Mouse (Mus musculus) heart, embryonic 15.5 days (tissue): Measurements from ENCODE around the gene Glis3. TPM values are rescaled to one million over a fixed set of nuclear protein-coding genes. Genes with fewer than 3 reads are reported as not detected.

Source experiments
- ATAC-seq: fragments of 200-750 bp; cut with Nextera tagmentation; replicated peaks from 2 replicates; pipeline ENCODE4 v1.8.0; 2017; ENCODE audit warnings: low read depth, moderate TSS enrichment; ENCODE audit not compliant: insufficient number of reproducible peaks, insufficient read depth, low FRiP score
- H3K27ac ChIP-seq: fragments of 300-500 bp; sonication (generic); 2 replicates; pipeline ENCODE4 v1.5.1; 2015; ENCODE audit warnings: mild to moderate bottlenecking, inconsistent platforms
- H3K27me3 ChIP-seq: fragments of 300-500 bp; sonication (generic); 2 replicates; pipeline ENCODE4 v1.6.1; 2015; ENCODE audit warnings: inconsistent platforms
- H3K36me3 ChIP-seq: fragments of 300-500 bp; sonication (generic); 2 replicates; pipeline ENCODE4 v1.6.1; 2015; ENCODE audit warnings: mild to moderate bottlenecking, inconsistent platforms
- H3K4me1 ChIP-seq: fragments of 300-500 bp; sonication (generic); replicated peaks from 2 replicates; pipeline ENCODE4 v1.6.1; 2015; ENCODE audit warnings: inconsistent platforms
- H3K4me2 ChIP-seq: fragments of 300-500 bp; sonication (generic); 2 replicates; pipeline ENCODE4 v1.6.1; 2015; ENCODE audit warnings: inconsistent platforms, mild to moderate bottlenecking, moderate library complexity
- H3K4me3 ChIP-seq: fragments of 300-500 bp; sonication (generic); 2 replicates; pipeline ENCODE4 v1.5.1; 2015; ENCODE audit warnings: mild to moderate bottlenecking, inconsistent platforms
- H3K9ac ChIP-seq: fragments of 300-500 bp; sonication (generic); 2 replicates; pipeline ENCODE4 v1.6.1; 2015; ENCODE audit warnings: mild to moderate bottlenecking, inconsistent platforms
- H3K9me3 ChIP-seq: fragments of 300-500 bp; sonication (generic); replicated peaks from 2 replicates; pipeline ENCODE4 v1.6.1; 2016; ENCODE audit warnings: inconsistent platforms
- WGBS: fragments of 180-500 bp; shearing (Covaris S2); methylation state at CpG from one replicate; pipeline ENCODE4 v1.1.7; 2015; ENCODE audit warnings: mixed read lengths; 5-methylcytosine and 5-hydroxymethylcytosine counted together
- polyA plus RNA-seq: library from polyadenylated mRNA; unstranded; fragments of >200 nt; fragmentation: Nextera tagmentation; extraction: Ambion mirVana; gene quantifications from 2 replicates; pipeline ENCODE4 v1.2.1, GENCODE M21; 2015

The Glis3 gene
- polyA plus RNA-seq, 1 experiment from 2014 or later, result 0.87 TPM

GRCm38 (mm10) chr19:28305510-28305909, 374.4 kb downstream of the Glis3 start:
- H3K27me3 ChIP-seq, result no peaks in the 10 kb centered on the region
- no peaks in the 10 kb centered on the region for H3K9me3 ChIP-seq
- no peak overlapping the region for H3K4me2 ChIP-seq
- no peaks in the 10 kb centered on the region for H3K4me1 ChIP-seq
- no peak overlapping the region for H3K4me3 ChIP-seq
- H3K27ac ChIP-seq, result no peak overlapping the region
- H3K9ac ChIP-seq, result no peak overlapping the region
- H3K36me3 ChIP-seq, result no peaks in the 10 kb centered on the region
- ATAC-seq, result no peak
- WGBS, result 57% methylated on average over 4 of the region's 4 CpGs

GRCm38 (mm10) chr19:28302831-28303242, 377.0 kb downstream of the Glis3 start:
- H3K27me3 ChIP-seq, result no peaks in the 10 kb centered on the region
- no peaks in the 10 kb centered on the region for H3K9me3 ChIP-seq
- no peak overlapping the region for H3K4me3 ChIP-seq
- H3K4me2 ChIP-seq, result no peak overlapping the region
- 57% methylated on average over 2 of the region's 2 CpGs for whole genome bisulfite sequencing
- no peak overlapping the region for H3K9ac ChIP-seq
- H3K4me1 ChIP-seq, result peaks cover 8% of the 10 kb centered on the region; the same call in 1 of the 2 replicates
- no peak overlapping the region for H3K27ac ChIP-seq
- no peaks in the 10 kb centered on the region for H3K36me3 ChIP-seq
- no peak for ATAC-seq

- no peak for ATAC-seq
- no peak overlapping the region for H3K9ac ChIP-seq
- 61% methylated on average over 8 of the region's 8 CpGs for WGBS
Measured at GRCm38 (mm10) chr19:28300226-28300625, 379.7 kb downstream of the Glis3 start.

GRCm38 (mm10) chr19:28299211-28299775, 380.6 kb downstream of the Glis3 start:
- Histone ChIP-seq H3K9me3 (no peaks in the 10 kb centered on the region), H3K4me2 (no peak overlapping the region), H3K27me3 (no peaks in the 10 kb centered on the region), H3K27ac (no peak overlapping the region), H3K36me3 (no peaks in the 10 kb centered on the region), H3K4me1 (peaks cover 8% of the 10 kb centered on the region; the same call in 1 of the 2 replicates), H3K4me3 (no peak overlapping the region), H3K9ac (no peak overlapping the region)
- no peak for ATAC-seq
- 38% methylated on average over 11 of the region's 11 CpGs for WGBS

More at GRCm38 (mm10) chr19:28300226-28300625, 379.7 kb downstream of the Glis3 start:
- H3K27ac ChIP-seq, result no peak overlapping the region
- H3K36me3 ChIP-seq, result no peaks in the 10 kb centered on the region
- no peaks in the 10 kb centered on the region for H3K27me3 ChIP-seq
- H3K4me1 ChIP-seq, result peaks cover 8% of the 10 kb centered on the region; the same call in 1 of the 2 replicates
- H3K9me3 ChIP-seq, result no peaks in the 10 kb centered on the region
- no peak overlapping the region for H3K4me2 ChIP-seq
- H3K4me3 ChIP-seq, result no peak overlapping the region

GRCm38 (mm10) chr19:28298669-28299068, 381.2 kb downstream of the Glis3 start:
- Histone ChIP-seq H3K27ac (no peak overlapping the region), H3K4me2 (no peak overlapping the region), H3K27me3 (no peaks in the 10 kb centered on the region), H3K36me3 (no peaks in the 10 kb centered on the region), H3K9me3 (no peaks in the 10 kb centered on the region), H3K4me3 (no peak overlapping the region), H3K4me1 (peaks cover 8% of the 10 kb centered on the region; the same call in 1 of the 2 replicates), H3K9ac (no peak overlapping the region)
- 71% methylated on average over 9 of the region's 9 CpGs for WGBS
- no peak for ATAC-seq

- H3K27ac ChIP-seq, result no peak overlapping the region
- no peaks in the 10 kb centered on the region for H3K36me3 ChIP-seq
- no peak overlapping the region for H3K4me2 ChIP-seq
- no peaks in the 10 kb centered on the region for H3K4me1 ChIP-seq
- ATAC-seq, result no peak
- no peaks in the 10 kb centered on the region for H3K27me3 ChIP-seq
- H3K9me3 ChIP-seq, result no peaks in the 10 kb centered on the region
- 55% methylated on average over 4 of the region's 4 CpGs for WGBS
- no peak overlapping the region for H3K9ac ChIP-seq
- H3K4me3 ChIP-seq, result no peak overlapping the region
Measured at GRCm38 (mm10) chr19:28291596-28291995, 388.3 kb downstream of the Glis3 start.

GRCm38 (mm10) chr19:28289457-28289856, 390.4 kb downstream of the Glis3 start:
- Histone ChIP-seq H3K9me3 (no peaks in the 10 kb centered on the region), H3K9ac (no peak overlapping the region), H3K27ac (no peak overlapping the region), H3K4me3 (no peak overlapping the region), H3K4me1 (no peaks in the 10 kb centered on the region), H3K36me3 (no peaks in the 10 kb centered on the region), H3K27me3 (no peaks in the 10 kb centered on the region), H3K4me2 (no peak overlapping the region)
- ATAC-seq, result no peak
- 70% methylated on average over 4 of the region's 4 CpGs for WGBS

GRCm38 (mm10) chr19:28287431-28287830, 392.4 kb downstream of the Glis3 start:
- Histone ChIP-seq H3K36me3 (no peaks in the 10 kb centered on the region), H3K4me1 (no peaks in the 10 kb centered on the region), H3K27ac (no peak overlapping the region), H3K4me3 (no peak overlapping the region), H3K27me3 (no peaks in the 10 kb centered on the region), H3K4me2 (no peak overlapping the region), H3K9me3 (no peaks in the 10 kb centered on the region), H3K9ac (no peak overlapping the region)
- WGBS, result 38% methylated on average over 2 of the region's 2 CpGs
- no peak for ATAC-seq

- H3K27ac ChIP-seq, result no peak overlapping the region
- H3K36me3 ChIP-seq, result no peaks in the 10 kb centered on the region
- WGBS, result 86% methylated on average over 7 of the region's 7 CpGs
- no peaks in the 10 kb centered on the region for H3K9me3 ChIP-seq
- H3K4me3 ChIP-seq, result no peak overlapping the region
- no peak for ATAC-seq
- H3K4me1 ChIP-seq, result no peaks in the 10 kb centered on the region
- H3K4me2 ChIP-seq, result no peak overlapping the region
- no peak overlapping the region for H3K9ac ChIP-seq
- H3K27me3 ChIP-seq, result no peaks in the 10 kb centered on the region
Measured at GRCm38 (mm10) chr19:28284098-28284569, 395.7 kb downstream of the Glis3 start.

GRCm38 (mm10) chr19:28283241-28284097, 396.4 kb downstream of the Glis3 start:
- Histone ChIP-seq H3K9ac (no peak overlapping the region), H3K4me3 (no peak overlapping the region), H3K4me2 (no peak overlapping the region), H3K27ac (no peak overlapping the region), H3K27me3 (no peaks in the 10 kb centered on the region), H3K9me3 (no peaks in the 10 kb centered on the region), H3K4me1 (no peaks in the 10 kb centered on the region), H3K36me3 (no peaks in the 10 kb centered on the region)
- no peak for ATAC-seq
- 80% methylated on average over 7 of the region's 7 CpGs for WGBS

GRCm38 (mm10) chr19:28281405-28281804, 398.5 kb downstream of the Glis3 start:
- H3K4me2 ChIP-seq, result no peak overlapping the region
- 63% methylated on average over 4 of the region's 4 CpGs for WGBS
- ATAC-seq, result no peak
- no peak overlapping the region for H3K9ac ChIP-seq
- no peak overlapping the region for H3K4me3 ChIP-seq
- no peaks in the 10 kb centered on the region for H3K27me3 ChIP-seq
- 0 out of 2 replicates have a peak, but pooled peaks cover 7% of the 10 kb centered on the region for H3K4me1 ChIP-seq
- no peaks in the 10 kb centered on the region for H3K36me3 ChIP-seq
- no peak overlapping the region for H3K27ac ChIP-seq
- no peaks in the 10 kb centered on the region for H3K9me3 ChIP-seq
